Mouse (Mus musculus): ENCODE measurements around the gene Btk. TPM values are rescaled to one million over a fixed set of nuclear protein-coding genes. Genes with fewer than 3 reads are reported as not detected.
A peak's percentile ranks its signal among the peaks of the same experiment; 100 is the strongest.
"Not testable (repeated sequence)": the region's sequence is repeated elsewhere in the genome, so short reads cannot be mapped to it uniquely, and the experiment has no call there.

Btk gene
- polyA plus RNA-seq, 1 experiment from 2014 or later, result 1.4 TPM

DNA sequence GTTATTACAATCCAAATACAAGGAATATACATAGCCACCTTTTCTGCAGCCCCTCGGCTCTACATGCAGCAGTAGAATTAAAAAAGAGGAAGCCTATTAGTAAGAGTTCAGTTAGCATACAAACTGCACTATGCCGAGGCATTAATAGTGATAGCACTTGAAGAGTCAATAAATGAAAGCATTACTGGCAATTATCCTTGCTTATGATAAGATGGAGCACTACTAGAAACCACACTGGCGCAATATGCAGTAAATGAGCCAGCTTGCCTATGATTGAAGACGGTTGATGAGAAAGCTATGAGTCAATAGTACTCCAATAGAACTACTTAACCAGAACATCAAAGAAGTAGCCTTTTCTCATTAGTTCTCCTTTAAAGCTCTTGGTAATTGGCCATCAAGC is 5.5 kb downstream of the Btk start:
- Histone ChIP-seq H3K9me3 (no peaks in the 10 kb centered on the region), H3K36me3 (no peaks in the 10 kb centered on the region), H3K4me2 (no peak overlapping the region), H3K9ac (no peak overlapping the region), H3K4me1 (no peaks in the 10 kb centered on the region), H3K27me3 (no peaks in the 10 kb centered on the region; the same call in 1 of the 2 replicates), H3K4me3 (no peak overlapping the region), H3K27ac (no peak overlapping the region)
- 86% methylated on average over 4 of the region's 4 CpGs for WGBS
- no peak for ATAC-seq (ENCODE audit: insufficient number of reproducible peaks, insufficient read depth, low FRiP score, low TSS enrichment, low read depth)

DNA sequence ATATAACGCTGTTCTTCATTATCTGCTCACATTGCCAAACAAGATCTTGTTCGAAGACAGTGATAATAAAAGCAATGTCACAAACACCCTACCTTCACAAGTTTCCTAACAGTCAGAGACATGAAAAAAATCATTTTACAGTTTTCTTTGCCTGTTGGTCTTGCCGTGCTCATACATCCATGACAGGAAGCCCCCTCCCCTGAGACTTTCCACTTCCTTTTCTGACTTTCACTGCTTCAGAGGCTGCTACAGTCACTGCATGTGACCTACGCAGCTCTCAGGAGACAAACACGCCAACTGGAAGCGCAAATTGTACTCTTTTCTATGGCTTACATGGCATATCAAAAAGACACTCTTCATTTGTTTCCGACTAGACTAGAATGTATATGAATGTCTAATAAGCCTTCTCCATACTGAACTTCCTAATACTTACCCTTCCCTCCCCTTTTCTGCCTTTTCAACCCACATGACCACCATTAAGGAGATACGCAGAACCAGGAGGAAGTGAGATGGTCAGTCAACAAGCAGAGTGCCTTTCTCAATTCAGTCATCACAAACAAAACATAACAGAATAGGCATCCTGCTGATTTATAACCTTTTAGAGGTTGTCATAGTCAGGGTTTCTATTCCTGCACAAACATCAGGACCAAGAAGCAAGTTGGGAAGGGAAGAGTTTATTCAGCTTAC is 16.7 kb downstream of the Btk start:
- H3K4me2 ChIP-seq, result no peak overlapping the region
- no peaks in the 10 kb centered on the region for H3K36me3 ChIP-seq
- peaks cover 11% of the 10 kb centered on the region; the same call in 1 of the 2 replicates for H3K27me3 ChIP-seq
- 78% methylated on average over 8 of the region's 8 CpGs for WGBS
- ATAC-seq (ENCODE audit: insufficient number of reproducible peaks, insufficient read depth, low FRiP score, low TSS enrichment, low read depth), result no peak
- H3K27ac ChIP-seq, result no peak overlapping the region
- H3K9me3 ChIP-seq, result no peaks in the 10 kb centered on the region
- H3K4me1 ChIP-seq, result no peaks in the 10 kb centered on the region
- H3K4me3 ChIP-seq, result no peak overlapping the region
- H3K9ac ChIP-seq, result no peak overlapping the region

DNA sequence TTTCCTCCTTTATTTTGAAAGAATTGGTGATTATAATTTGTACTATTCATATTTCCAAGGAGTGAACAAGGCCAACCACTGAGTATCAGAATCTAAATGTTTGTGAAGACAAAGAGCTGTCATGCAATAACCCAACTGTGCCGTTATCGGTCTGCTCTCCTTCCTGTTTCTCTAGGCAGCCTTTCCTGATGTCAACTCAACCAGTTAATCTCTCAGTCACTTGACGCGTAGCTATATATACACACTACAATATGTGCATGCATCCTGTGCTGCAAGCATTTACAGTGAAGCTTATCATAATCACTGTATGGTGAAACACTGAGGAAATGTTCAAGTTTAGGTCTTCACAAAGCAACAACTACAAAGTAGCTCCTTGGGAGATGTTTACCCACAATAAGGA is 19.0 kb downstream of the Btk start:
- no peaks in the 10 kb centered on the region for H3K4me1 ChIP-seq
- 81% methylated on average over 4 of the region's 4 CpGs for WGBS
- H3K4me2 ChIP-seq, result no peak overlapping the region
- no peak overlapping the region for H3K27ac ChIP-seq
- no peaks in the 10 kb centered on the region for H3K9me3 ChIP-seq
- H3K4me3 ChIP-seq, result no peak overlapping the region
- peaks cover 11% of the 10 kb centered on the region; the same call in 1 of the 2 replicates for H3K27me3 ChIP-seq
- no peaks in the 10 kb centered on the region for H3K36me3 ChIP-seq
- no peak for ATAC-seq (ENCODE audit: insufficient number of reproducible peaks, insufficient read depth, low FRiP score, low TSS enrichment, low read depth)
- H3K9ac ChIP-seq, result no peak overlapping the region

DNA sequence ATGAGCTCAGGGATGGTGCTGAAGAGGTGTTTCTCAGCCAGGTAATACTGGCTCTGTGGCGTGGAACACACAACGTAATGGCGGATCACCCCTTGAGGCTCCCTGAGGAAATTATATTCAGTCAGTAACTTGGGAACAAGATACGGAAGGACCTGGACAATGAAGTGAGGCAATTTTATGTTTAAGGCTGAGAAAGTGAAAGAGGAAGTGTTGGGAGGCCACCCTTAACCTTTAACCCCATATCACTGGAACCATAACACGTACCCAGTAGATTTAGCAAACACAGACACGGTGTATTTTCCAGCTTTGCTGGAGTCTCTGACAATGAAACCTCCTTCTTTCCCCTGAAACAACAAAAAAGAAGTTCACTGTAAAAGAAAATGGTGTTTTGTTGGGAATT is 28.9 kb downstream of the Btk start:
- no peak overlapping the region for H3K27ac ChIP-seq
- H3K9ac ChIP-seq, result no peak overlapping the region
- H3K4me2 ChIP-seq, result no peak overlapping the region
- no peak for ATAC-seq (ENCODE audit: insufficient number of reproducible peaks, insufficient read depth, low FRiP score, low TSS enrichment, low read depth)
- no peaks in the 10 kb centered on the region; the same call in 1 of the 2 replicates for H3K27me3 ChIP-seq
- H3K4me3 ChIP-seq, result no peak overlapping the region
- 64% methylated on average over 6 of the region's 6 CpGs for WGBS
- H3K9me3 ChIP-seq, result no peaks in the 10 kb centered on the region
- no peaks in the 10 kb centered on the region for H3K36me3 ChIP-seq
- no peaks in the 10 kb centered on the region for H3K4me1 ChIP-seq

DNA sequence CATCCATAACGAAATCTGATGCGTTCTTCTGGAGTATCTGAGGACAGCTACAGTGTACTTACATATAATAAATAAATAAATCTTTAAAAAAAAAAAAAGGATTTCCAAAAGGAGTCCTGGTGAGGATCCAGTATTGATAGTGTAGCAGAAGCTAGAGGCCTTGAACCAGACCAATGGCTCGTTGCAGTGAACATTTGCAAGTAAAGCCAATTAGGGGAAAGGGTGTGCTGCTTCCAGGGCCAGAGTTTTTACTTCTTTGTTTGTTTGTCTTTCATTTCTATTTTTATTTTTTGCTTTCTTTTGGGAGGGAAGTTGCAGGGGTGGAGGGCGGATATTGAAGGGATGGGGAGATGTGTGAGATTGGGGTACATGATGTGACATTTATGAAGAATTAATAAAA is 30.0 kb downstream of the Btk start:
- H3K27ac ChIP-seq, result no peak overlapping the region
- H3K9ac ChIP-seq, result no peak overlapping the region
- H3K4me2 ChIP-seq, result no peak overlapping the region
- no peaks in the 10 kb centered on the region for H3K9me3 ChIP-seq
- no peaks in the 10 kb centered on the region; the same call in 1 of the 2 replicates for H3K27me3 ChIP-seq
- no peak overlapping the region for H3K4me3 ChIP-seq
- no peaks in the 10 kb centered on the region for H3K4me1 ChIP-seq
- WGBS, result 87% methylated on average over 4 of the region's 4 CpGs
- ATAC-seq (ENCODE audit: insufficient number of reproducible peaks, insufficient read depth, low FRiP score, low TSS enrichment, low read depth), result no peak
- no peaks in the 10 kb centered on the region for H3K36me3 ChIP-seq

DNA sequence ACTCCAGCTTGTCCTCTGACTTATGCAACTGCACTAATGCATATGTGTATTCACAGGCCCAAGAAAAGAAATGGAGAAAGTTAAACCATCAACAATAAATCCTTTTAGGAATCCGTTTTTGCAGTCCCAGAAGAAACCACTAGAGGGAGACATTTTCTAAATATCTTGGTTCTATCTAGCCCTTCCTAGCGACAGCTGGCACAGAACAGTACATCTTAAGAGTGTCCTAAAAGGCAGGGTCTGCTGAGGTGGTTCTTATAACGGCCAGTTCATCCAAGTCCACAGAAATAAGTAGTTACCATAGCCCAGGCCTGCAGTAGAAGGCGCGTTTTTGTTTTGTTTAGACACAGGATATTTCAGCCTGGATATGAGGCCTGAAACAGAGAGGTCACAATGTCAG is 32.5 kb downstream of the Btk start:
- Histone ChIP-seq H3K4me2 (no peak overlapping the region), H3K27me3 (no peaks in the 10 kb centered on the region; the same call in 1 of the 2 replicates), H3K9me3 (no peaks in the 10 kb centered on the region), H3K36me3 (no peaks in the 10 kb centered on the region), H3K9ac (no peak overlapping the region), H3K4me1 (no peaks in the 10 kb centered on the region), H3K27ac (no peak overlapping the region), H3K4me3 (no peak overlapping the region)
- ATAC-seq (ENCODE audit: insufficient number of reproducible peaks, insufficient read depth, low FRiP score, low TSS enrichment, low read depth), result no peak
- 21% methylated on average over 5 of the region's 5 CpGs for WGBS

DNA sequence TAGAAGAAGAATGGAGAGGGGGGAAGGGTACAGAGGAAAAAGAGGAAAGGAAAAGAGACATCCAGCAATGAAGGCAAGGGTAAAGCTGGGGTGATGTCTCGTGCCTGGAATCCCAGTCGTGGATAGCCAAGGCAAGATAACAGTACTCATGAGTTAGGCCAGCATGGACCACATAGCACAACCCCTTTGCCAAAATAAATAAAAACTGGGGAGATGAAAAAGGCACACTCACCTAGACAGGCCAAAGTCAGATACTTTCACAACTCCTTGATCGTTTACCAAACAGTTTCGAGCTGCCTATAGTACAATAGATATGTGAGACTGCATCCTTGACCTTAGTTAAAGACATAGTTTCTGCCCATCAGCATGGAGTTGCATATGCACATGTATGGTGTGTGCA is 36.0 kb downstream of the Btk start:
- H3K9me3 ChIP-seq, result no peaks in the 10 kb centered on the region
- no peak for ATAC-seq (ENCODE audit: insufficient number of reproducible peaks, insufficient read depth, low FRiP score, low TSS enrichment, low read depth)
- H3K27me3 ChIP-seq, result no peaks in the 10 kb centered on the region
- no peak overlapping the region for H3K9ac ChIP-seq
- H3K4me1 ChIP-seq, result no peaks in the 10 kb centered on the region
- no peak overlapping the region for H3K27ac ChIP-seq
- 81% methylated on average over 4 of the region's 4 CpGs for WGBS
- no peak overlapping the region for H3K4me3 ChIP-seq
- H3K4me2 ChIP-seq, result no peak overlapping the region
- H3K36me3 ChIP-seq, result no peaks in the 10 kb centered on the region

DNA sequence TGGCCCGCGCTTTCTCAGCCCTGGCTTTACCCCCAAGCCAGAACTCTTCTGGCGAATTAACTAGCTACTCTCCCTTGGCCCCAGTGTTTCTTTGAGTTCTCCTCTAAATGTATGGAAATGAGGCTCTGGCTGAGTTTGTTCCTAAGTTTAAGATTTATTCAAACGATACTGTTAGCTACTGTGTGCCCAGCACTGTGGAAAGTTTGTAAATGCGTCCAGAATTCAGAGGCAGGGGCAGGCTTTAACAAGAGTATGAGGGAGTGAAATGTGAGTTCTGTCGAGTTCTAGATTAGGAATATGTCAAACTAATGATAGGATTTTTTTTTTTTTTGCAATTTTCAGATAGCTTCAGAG is 41.4 kb downstream of the Btk start:
- peak overlapping the region; percentile 54 for H3K4me3 ChIP-seq
- peak overlapping the region; percentile 87 for H3K27ac ChIP-seq
- H3K9me3 ChIP-seq, result no peaks in the 10 kb centered on the region
- H3K36me3 ChIP-seq, result no peaks in the 10 kb centered on the region
- 23% methylated on average over 6 of the region's 6 CpGs for WGBS
- H3K27me3 ChIP-seq, result no peaks in the 10 kb centered on the region
- H3K4me2 ChIP-seq, result peak overlapping the region; percentile 53
- peak overlapping the region; percentile 71 for H3K9ac ChIP-seq
- ATAC-seq (ENCODE audit: insufficient number of reproducible peaks, insufficient read depth, low FRiP score, low TSS enrichment, low read depth), result no peak
- H3K4me1 ChIP-seq, result no peaks in the 10 kb centered on the region

DNA sequence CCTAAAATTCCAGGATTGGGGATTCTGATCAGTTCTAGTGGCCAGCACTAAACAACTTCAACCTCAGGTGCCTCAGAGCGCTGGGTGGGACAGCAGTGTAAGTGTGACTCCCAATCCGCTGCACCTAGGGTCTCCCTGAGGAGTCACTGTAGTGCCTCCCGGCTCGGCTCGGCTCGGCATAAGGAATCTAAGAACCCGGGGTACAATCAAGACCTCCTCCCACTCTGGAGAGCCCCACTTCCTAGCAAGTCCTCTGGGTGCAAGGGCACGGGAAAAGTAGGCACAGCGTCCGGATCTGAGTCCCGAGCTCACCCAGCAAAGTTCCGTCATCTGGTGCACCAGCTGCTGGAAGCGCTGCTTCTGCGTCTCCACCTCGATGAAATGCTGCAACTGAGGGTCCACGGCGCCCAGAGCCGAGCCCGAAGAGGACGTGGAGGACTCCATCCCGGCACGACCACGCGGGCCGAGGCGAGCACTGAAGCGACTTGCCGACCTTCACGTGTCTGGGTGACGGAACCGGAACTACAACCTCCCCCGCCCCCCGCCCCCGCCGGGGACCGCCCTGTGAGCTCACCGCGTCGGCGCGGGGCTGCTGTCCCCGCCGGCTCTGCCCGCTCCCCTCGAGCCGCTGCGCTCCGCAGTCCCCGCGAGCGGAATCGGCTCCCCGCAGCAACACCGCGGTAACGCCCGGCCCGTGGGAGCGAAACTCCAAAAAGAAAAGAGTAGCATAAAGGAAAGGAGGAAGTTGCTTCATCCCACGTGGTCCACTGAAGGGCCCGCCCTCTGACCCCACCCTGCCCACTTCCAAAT is 42.0 kb downstream of the Btk start, which contains the start of gene Timm8a1:
Gene Timm8a1, minus strand, starts transcription at position 721 of the 810 bp plus-strand sequence.
- Histone ChIP-seq H3K36me3 (no peaks in the 10 kb centered on the region), H3K27me3 (no peaks in the 10 kb centered on the region), H3K4me2 (peak within 1 kb of the TSS; percentile 59), H3K27ac (peak within 1 kb of the TSS; percentile 87), H3K9ac (peak within 1 kb of the TSS; percentile 71), H3K9me3 (no peaks in the 10 kb centered on the region), H3K4me1 (no peaks in the 10 kb centered on the region), H3K4me3 (peak within 1 kb of the TSS; percentile 54)
- peak; percentile 79 for ATAC-seq (ENCODE audit: insufficient number of reproducible peaks, insufficient read depth, low FRiP score, low TSS enrichment, low read depth)
- WGBS, result 24% methylated on average over 50 of the region's 61 CpGs

DNA sequence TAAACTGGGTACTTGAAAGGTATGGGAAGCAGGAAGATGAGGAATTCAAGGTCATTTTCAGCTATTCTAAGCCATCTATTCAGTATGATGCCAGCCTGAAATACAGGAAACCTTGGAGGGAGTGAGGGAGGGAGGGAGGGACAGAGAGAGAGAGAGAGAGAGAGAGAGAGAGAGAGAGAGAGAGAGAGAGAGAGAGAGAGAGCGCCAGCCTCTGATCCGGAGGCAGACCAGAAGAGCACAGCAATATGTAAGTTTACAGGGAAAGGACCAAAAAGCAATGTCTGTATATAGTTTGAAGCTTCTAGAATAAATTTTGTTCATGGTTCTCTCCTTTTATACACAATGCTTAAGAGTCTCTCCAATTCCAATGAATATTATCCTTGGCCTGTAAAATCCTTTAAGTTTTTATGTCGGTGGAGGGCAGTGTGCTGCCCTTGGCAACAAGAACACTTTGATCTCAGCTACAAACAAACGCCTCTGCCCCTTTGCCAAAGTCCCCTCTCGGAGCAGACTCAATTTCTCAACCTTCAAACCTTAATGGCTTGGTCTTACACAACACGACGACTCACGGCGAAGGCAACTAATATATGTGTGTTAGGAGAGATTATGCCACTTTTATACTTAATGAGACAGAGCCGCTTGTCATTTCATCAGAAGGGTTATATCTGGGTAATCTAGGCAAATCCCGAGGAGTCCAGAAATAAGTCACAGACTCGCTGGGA is 42.8 kb downstream of the Btk start:
- no peaks in the 10 kb centered on the region for H3K36me3 ChIP-seq
- H3K9me3 ChIP-seq, result no peaks in the 10 kb centered on the region
- ATAC-seq (ENCODE audit: insufficient number of reproducible peaks, insufficient read depth, low FRiP score, low TSS enrichment, low read depth), result no peak
- WGBS, result 33% methylated on average over 12 of the region's 12 CpGs
- H3K27ac ChIP-seq, result no peak overlapping the region
- H3K4me3 ChIP-seq, result peak overlapping the region; percentile 54
- H3K27me3 ChIP-seq, result no peaks in the 10 kb centered on the region
- H3K9ac ChIP-seq, result peak overlapping the region; percentile 71
- no peaks in the 10 kb centered on the region for H3K4me1 ChIP-seq
- H3K4me2 ChIP-seq, result peak overlapping the region; percentile 59

DNA sequence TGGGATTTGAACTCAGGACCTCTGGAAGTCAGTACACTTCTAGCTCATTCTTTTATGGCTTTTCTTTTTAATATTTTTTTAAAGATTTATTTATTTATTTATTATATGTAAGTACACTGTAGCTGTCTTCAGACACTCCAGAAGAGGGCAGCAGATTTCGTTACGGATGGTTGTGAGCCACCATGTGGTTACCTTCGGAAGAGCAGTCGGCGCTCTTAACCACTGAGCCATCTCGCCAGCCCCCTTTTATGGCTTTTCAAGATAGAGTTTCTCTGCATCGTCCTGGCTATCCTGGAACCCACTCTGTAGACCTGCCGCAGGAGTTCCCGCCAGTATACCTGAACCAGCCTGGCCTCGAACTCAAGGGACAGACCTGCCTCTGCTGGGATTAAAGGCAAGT is 43.6 kb downstream of the Btk start:
- 88% methylated on average over 10 of the region's 10 CpGs for WGBS
- H3K27me3 ChIP-seq; H3K27ac ChIP-seq; H3K4me1 ChIP-seq; H3K9ac ChIP-seq; H3K4me3 ChIP-seq; H3K36me3 ChIP-seq; ATAC-seq (ENCODE audit: insufficient number of reproducible peaks, insufficient read depth, low FRiP score, low TSS enrichment, low read depth); H3K9me3 ChIP-seq; H3K4me2 ChIP-seq: not testable (repeated sequence)

All from embryonic facial prominence, embryonic 13.5 days (tissue).